Mouse (Mus musculus) layer of hippocampus, adult 18-20 months (tissue): Measurements from ENCODE around the gene F11r. TPM values are rescaled to one million over a fixed set of nuclear protein-coding genes. Genes with fewer than 3 reads are reported as not detected.

Experiments used
- DNase-seq, 2 experiments: peaks; one replicate each; pipeline ENCODE4 v3.0.0; 2022; ENCODE audit warnings: low spot score in 2 of 2
- total RNA-seq, 2 experiments: library from RNA; stranded (reverse); gene quantifications; 2 replicates each; pipeline ENCODE4 v1.2.3; 2021

F11r gene
- total RNA-seq, 2 experiments from 2014 or later = 4.4 to 5.6 TPM

DNA sequence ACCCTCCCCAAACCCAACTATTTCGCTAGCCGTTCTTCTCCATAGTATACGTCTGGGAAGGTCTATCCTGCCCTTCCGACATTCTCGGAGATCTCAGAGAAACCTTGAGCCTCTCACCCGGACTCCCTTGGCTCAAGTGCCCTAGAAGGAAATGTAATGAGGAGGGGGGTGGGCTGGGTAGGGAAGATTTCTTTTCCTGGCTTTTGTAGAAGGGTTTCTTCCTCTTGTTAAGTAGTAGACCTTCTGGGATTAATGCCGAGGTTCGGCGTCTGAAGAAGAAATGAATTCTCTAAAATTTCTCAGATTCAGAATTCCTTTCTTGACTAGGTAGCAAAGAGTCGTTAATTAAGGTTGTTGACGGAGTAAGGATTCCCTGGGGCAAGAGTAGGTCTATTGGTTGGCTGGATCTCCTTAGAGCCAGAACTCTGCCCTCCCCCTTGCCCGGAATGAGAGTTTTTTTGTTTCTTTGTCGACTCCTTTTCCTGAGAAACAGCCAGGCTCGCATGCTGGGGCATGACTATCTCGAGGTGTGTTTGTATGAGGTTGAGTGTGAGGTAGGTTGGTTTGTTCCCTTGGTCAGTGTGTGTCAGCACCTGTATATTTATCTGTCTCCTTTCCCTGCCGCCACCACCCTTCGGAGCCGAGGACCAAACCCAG lies 807 bp downstream of the F11r start:
- DNase-seq = no peak

DNA sequence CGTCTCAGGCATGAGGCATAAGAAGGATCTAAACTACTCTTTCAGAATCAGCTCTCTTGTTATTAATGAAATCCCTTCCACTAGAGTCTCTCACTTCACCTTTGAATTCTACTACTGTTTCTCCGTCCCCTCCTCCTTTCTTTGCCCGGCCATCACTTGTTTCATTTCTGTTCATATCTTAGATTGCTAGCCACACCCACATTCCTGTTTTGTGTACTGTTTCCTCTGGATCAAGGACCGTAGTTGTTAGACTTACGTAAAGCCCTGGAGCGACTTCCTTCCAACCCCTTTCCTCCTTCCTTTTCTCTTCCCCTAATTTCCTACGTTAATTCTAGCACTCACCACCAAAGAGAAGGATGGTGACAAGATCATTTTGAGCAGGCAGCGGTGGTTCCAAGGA lies 1.7 kb downstream of the F11r start:
- no peak for DNase-seq

DNA sequence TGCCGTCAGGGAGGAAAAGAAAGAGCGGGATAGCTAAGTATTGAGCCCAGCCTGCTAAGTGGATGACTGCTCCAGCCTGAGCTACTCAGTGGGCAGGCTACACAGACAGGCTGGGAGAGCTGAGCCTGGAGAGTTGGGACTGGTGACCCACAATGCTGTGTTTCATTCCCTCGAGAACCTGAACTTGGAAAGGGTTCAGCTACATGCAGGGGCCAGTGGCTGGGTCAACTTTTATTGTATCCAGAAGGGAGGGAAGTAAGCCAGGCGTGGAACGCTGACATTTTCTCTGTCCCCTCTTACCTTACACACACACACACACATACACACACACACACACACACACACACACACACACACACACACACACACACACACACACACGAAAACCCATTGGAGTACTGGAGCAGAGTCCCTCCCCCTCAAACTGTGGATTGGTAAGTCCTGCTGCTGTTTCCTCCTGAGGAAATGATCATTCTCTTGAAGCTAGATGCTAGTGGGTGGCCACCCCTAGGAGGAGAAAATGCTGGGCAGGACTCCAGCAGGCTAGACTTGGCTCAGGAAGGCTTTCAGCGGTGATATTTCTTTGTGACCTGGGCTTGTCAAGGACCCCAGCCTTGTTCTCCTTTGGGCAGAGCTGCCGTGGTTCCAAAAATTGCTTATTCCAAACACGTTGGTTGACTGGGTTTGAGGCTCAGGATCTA lies 2.8 kb downstream of the F11r start:
- DNase-seq = no peak

DNA sequence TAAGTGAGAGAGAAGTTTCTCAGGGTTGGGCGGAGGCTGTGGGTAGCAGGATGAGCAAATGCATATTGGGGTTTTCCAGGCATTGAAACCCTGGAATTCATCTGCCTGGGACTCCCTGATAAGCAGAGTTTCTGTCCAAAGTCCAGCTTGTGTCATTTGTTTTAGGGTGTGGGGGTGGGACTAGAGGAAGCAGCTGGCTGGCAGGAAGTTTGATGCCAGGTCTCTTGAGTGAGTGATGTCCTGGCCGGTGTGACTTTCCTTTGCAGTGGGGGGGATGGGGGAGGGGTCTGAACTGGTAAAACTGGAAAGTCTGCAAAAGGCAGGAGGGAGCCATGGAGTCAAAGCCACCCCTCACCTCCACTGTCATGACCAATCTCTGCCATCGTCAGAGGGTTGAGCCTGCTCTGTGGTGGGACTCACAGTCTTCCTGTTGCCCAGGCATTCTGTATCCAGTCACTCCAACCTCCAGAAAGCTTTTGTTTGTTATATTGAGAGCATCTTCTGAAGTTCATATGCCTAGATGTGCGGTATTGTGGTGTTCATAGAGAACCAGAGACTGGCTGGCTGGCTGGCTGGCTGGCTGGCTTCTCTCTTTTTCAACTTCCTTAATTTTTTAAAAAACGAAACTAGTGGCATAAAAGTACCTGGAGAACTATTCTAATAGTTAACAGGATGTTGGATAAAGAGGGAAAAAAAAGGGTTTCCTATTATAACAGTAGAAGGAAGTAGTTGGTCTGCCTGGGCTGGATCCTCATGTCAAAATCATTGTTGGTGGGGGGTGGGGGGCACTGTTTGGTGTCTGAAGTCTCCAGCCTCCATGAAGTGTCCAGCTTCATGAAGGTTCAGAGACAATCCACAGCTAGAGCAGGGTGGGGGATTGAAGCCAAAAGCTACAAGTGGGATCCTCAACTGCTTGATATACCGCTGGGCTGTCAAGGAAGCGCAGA lies 4.4 kb downstream of the F11r start:
- no peak for DNase-seq

DNA sequence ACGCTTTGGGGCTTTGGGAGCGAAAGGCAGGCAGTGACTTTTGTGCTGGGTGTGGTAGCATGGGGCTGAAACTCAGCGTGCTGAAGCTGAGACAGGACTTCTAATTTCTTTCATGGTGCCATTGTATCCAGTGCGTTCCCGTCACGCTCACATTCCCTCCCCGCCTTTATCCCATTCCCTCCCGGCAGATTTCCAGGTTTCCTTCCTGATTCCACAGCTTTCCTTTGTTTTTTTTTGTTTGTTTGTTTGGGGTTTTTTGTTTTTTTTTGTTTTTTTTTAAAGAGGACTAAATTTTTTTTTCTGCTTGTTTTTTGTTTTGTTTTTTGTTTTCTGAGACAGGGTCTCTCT lies 5.1 kb downstream of the F11r start:
- DNase-seq = no peak

DNA sequence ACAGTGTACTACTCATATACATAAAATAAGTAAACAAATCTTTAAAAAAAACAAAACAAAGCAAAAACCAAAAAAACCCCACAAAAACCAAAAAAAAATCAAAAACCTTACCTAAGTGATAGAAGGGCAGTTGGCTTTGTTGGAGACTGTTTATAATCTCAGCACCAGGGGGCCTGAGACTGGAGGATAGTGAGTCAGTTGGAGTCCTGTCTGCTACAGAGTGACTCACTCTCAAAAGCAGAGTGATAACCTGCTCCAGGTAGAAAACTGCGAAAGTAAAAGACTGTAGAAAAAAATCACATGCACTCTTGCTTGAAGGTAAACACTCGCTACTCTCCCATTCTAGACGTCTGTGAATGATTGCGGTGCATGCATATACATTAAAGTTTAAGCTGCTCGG lies 7.7 kb downstream of the F11r start:
- no peak for DNase-seq

DNA sequence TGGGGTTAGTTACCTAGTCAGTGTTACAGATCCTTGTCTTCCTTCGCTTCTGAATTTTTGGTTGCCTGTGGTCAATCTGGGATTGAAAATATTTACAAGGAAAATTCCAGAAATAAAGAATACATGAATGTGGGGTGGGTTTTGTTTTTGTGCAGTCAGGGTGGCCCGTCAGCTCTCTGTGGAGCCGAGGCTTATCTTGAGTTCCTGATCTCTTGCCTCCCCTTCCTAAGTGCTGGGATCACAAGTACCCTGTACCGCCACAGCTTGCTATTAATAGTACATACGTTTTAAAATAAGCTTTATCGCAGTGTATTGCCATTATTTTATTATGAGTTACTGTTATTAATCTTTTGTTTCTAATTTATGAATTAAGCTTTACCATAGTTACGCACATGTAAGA lies 9.5 kb downstream of the F11r start:
- no peak for DNase-seq

DNA sequence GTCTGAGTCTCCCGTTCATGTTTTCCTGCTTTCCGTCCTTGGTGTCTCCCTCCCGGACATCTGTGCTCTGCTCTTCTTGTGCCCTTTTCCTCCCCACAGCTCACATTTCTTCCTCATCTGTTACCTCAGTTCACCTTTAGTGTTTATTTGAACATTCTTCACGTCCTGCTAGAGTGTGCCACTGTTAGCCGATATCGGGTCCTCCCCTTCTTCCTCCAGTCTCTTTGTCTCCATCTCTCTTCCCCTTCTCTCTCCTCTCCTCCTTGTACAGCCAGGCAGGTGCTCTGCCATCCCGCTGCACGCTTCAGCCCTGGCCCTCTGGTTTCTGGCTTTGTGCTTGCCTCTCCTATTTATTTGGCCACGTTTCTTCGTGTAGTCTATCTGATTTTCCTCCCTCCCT lies 10.4 kb downstream of the F11r start:
- no peak for DNase-seq

DNA sequence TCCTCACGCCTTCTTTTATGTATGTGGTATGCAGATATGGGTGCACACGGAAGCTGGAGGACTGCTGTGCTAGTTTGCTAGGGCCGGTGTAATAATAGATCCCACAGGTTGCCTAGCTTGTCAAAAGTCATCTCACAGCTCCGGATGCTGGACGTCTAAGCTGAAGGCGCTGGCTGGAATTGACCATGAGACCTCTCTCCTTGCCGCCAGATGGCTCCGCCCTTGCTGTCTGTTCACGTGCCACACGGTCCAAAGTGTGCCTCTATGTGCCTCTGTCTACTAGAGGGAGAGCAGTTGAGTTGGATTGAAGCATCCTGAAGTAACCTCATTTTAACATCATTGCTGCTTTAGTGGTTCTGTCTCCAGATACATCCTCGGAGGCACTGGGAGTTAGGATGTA lies 12.7 kb downstream of the F11r start:
- DNase-seq = no peak

DNA sequence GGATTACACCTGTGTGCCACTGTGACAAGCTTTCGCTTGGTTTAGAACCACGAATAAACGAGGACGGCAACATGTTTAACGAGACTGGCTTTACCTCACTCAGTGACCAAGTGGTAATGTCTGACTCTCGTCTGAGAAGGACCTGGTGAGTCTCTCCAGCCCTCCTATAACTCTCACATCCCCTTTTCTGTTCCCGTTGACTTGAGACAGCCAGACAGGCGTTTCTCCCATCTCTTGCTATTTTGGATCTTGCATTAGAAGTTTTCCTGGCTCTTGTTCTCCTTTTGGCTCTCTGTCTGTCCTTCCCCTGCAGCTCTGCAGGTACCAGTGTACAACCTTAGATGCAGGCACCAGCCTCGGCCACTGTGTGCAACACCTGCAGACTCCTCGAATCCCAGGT lies 13.7 kb downstream of the F11r start:
- no peak for DNase-seq

DNA sequence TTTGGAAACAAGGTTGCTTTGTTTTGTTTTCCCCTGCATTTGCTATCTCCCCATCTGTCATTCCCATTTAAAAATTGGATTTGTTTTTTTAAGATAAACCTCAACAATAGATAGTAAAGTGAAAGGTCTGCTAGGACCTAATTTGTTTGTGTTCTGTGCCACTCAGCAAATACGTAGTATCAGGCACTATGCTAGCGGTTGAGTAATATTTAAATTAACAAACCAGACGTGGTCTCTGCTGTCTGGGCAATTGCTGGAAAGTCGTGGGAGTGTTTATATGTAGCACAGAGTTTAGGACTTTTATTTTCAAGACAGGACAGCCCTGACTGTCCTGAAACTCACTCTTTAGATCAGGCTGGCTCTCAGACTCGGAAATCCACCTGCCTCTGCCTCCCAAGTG lies 15.2 kb downstream of the F11r start:
- no peak for DNase-seq

DNA sequence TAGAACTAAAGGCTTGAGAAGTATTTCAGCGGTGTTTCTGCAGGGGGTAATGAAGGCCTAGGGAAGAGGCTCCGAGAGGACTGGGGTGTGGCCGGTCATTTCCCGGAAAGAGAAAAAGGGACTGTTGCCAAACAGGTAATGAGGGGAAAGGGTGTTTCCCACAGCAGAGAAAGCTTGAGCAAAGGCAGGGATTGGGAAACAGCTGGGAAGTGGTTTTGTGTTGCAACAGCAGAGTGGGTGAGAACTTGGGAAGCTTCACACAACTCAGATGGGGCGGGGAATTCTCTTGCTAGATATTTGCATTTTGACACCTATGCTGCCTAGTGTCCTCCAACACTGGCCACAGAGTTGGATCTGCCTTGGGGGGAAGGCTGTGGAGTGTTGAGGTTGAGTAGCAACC lies 15.6 kb downstream of the F11r start:
- no peak for DNase-seq

DNA sequence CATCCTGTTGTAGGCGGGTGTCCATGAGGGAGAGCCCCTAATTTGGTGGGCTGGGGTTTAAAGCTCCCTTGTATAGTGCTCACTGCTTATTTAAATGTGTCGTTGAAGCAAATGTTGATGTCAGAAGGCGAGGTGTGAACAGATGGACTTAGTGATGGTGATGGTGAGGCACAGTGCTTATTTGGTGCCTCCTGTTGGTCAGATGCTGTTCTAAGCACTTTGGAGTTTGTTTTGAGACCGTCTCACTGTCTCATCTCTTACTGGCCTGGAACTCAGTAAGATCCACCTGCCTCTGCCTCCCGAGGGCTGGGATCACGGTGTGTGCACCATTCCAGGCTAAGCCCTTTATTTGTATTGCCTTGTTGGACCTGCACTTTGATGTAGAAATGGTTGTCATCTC lies 17.6 kb downstream of the F11r start:
- no peak for DNase-seq

DNA sequence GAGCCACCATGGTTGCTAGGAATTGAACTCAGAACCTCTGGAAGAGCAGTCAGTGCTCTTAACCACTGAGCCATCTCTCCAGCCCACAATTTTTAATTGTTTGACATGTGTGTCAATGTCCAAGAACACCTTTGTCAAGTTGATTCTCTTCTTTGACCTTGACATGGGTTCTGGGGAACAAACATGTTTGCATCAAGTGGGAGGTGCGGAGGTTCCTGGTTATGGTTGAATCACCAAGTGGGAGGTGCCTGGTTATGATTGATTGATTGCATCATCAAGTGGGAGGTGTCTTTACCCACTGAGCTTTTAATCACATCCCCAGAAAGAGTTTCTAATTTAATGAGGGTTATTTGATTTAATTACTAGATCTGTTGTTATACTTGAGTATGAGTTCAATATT lies 20.2 kb downstream of the F11r start:
- no peak for DNase-seq

DNA sequence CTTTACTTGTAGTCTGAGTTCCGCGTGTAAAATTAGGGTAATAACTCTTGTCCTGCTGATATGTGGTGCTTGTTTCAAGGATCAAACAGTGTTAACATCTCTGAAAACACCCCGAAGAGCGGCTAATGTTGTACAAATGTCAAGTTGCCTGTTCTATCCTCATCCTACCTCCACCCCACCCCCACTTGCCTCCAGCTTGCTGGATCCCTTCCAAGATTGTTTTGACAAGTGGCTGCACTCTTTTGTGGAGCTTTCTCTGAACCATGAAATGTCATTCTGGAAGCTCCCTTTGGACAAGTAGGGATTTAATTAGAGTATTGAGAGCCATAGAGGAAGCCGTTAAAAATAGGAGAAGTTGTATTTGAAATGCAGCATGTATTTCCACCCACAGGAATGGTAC lies 22.5 kb downstream of the F11r start:
- no peak for DNase-seq

DNA sequence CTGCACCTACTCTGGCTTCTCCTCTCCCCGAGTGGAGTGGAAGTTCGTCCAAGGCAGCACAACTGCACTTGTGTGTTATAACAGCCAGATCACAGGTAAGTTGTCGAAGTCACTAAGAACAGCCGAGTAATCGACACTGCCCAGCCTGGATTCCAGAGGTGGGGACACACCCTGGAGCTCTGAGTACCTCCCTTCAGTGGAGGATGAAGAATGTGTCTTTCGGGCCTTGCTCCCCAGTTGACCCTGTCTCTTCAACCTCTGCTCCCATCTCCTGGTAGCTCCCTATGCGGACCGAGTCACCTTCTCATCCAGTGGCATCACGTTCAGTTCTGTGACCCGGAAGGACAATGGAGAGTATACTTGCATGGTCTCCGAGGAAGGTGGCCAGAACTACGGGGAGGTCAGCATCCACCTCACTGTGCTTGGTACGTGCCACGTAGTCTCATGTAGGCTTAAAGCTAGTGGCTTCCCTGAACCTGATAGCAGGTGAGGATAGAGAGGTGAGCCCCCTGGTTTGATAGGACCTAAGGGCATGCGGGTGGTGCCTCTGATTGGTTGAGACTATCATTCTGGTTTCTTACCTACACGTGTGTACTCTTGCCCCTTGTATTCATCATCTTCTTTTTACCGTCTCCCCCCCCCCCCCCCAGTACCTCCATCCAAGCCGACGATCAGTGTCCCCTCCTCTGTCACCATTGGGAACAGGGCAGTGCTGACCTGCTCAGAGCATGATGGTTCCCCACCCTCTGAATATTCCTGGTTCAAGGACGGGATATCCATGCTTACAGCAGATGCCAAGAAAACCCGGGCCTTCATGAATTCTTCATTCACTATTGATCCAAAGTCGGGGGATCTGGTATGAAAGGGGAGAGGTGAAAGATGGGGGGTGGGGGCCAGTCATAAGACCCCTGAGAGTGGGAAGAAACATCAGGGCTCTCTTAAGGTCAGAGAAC lies 23.5 kb downstream of the F11r start:
- DNase-seq = no peak

DNA sequence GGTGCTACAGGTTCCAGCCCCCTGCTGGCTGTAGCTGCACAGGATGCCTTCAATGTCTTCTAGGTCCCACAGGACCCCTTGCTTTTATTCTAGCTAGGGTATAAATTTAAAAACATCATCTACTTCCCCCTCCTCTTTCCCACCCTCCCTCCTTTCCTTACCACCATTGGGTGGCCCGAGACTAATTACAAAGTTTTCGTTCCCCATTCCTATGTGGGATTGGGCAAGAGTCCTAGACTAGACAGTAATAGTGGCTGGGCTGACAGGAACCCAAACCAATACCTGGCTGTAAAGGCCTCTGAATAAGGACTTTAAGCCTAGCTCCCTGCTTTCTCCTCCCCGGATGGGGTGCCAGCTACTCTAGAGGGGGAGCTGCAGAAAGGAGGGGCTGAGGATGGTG lies 25.8 kb downstream of the F11r start:
- no peak for DNase-seq

DNA sequence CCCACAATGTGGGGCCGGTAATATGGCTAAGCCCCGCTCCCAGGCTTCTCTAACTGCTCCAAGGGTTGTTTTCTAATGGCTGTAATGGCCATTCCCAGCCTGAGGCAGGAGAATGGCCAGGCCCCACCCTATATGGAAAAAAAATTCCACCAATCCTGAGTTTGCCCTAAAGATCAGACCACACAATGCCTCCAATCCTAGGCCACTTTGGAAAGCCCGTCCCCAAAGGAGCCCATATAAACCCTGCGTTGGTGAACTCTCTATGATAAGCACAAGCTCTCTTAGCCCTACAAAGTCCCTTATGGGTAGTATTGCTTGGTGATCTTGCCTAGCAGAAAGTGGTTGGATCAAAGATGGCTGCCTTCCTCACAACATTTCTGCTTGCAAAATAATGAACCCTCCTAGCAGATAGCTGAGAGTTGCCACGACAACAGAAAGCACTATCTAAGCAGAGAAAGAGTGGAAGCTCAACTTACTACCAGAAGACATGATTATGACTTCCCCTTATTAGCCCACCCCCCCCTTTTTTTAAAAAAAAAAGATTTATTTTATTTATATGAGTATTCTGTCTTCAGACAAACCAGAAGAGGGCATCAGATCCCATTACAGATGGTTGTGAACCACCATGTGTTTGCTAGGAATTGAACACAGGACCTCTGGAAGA lies 28.5 kb downstream of the F11r start:
- DNase-seq = no peak

DNA sequence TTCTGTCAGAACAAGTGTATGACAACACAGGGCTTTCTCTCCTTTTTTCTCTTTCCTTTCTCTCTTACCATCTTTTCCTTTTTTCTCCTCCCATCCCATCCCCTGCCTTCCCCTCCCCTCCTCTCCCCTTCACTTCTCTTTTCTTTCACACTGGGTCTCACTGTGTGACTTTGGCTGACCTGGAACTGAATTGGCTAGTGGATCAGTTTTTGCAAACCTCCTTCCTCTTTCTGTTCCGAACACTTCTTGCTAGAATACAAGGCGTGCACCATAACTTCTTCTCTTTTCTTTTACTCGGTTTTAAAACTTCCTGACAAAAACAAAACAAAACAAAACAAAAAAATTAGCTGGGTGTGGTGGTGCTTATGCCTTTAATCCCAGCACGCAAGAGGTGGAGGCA lies 29.2 kb downstream of the F11r start:
- DNase-seq = no peak

DNA sequence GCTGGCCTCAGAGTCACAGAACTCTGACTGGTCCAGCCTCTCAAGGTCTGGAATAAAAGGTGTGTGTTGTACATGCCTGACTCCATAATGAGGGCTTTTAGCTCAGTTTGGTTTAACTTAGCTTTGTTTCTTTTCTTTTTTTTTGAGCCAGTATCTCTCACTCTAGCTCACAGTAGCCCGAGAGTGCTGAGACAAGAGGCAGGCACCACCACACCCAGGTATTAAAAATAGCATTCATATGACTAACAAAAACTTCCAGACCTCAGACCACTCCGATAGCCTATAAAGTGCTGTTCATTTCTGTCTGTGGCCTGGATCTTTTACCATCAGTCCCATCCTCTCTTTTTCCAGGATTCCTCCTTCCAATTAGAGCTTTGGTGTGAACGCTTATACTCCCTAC lies 32.3 kb downstream of the F11r start:
- no peak for DNase-seq
